Mouse (Mus musculus) cerebellum, postnatal 25 days (tissue): Measurements from ENCODE around the gene Tarbp1.

Experiments
- DNase-seq, 2 experiments: peaks; one replicate each; pipeline ENCODE4 v3.0.0; 2021; ENCODE audit warnings: mixed read lengths in 2 of 2

The Tarbp1 gene

GRCm38 (mm10) chr8:126474299-126475187, at the start of gene Tarbp1:
Tarbp1 (minus strand) TSS chr8:126475065.
- DNase-seq: peak; percentile 97

- peak; percentile 51 to 72 for DNase-seq
Observed at GRCm38 (mm10) chr8:126524233-126524985, 49.5 kb upstream of the Tarbp1 start.

- no peak for DNase-seq
Observed at GRCm38 (mm10) chr8:126523060-126523574, 48.3 kb upstream of the Tarbp1 start.

- DNase-seq: no peak
Observed at GRCm38 (mm10) chr8:126519447-126519975, 44.6 kb upstream of the Tarbp1 start.

GRCm38 (mm10) chr8:126516620-126517577, 42.0 kb upstream of the Tarbp1 start:
- DNase-seq: peak; percentile 94 to 98

GRCm38 (mm10) chr8:126514011-126514964, 39.4 kb upstream of the Tarbp1 start:
- DNase-seq: no peak

GRCm38 (mm10) chr8:126510866-126511265, 36.0 kb upstream of the Tarbp1 start:
- no peak for DNase-seq

- no peak for DNase-seq
Observed at GRCm38 (mm10) chr8:126509635-126510034, 34.8 kb upstream of the Tarbp1 start.

- no peak for DNase-seq
Observed at GRCm38 (mm10) chr8:126508871-126509586, 34.2 kb upstream of the Tarbp1 start.

GRCm38 (mm10) chr8:126508221-126508620, 33.4 kb upstream of the Tarbp1 start:
- DNase-seq: no peak

- no peak for DNase-seq
Observed at GRCm38 (mm10) chr8:126504492-126505182, 29.8 kb upstream of the Tarbp1 start.

- DNase-seq: no peak
Observed at GRCm38 (mm10) chr8:126502722-126503121, 27.9 kb upstream of the Tarbp1 start.

- DNase-seq: no peak
Observed at GRCm38 (mm10) chr8:126499371-126499770, 24.5 kb upstream of the Tarbp1 start.

GRCm38 (mm10) chr8:126498465-126498864, 23.6 kb upstream of the Tarbp1 start:
- DNase-seq: peak; percentile 21 to 36

- peak; percentile 93 to 94 for DNase-seq
Observed at GRCm38 (mm10) chr8:126497541-126498428, 22.9 kb upstream of the Tarbp1 start.

- DNase-seq: peak in 1 of 2 experiments; percentile 26
Observed at GRCm38 (mm10) chr8:126496915-126497314, 22.1 kb upstream of the Tarbp1 start.

GRCm38 (mm10) chr8:126495461-126495860, 20.6 kb upstream of the Tarbp1 start:
- DNase-seq: peak in 1 of 2 experiments; percentile 8
